Mouse (Mus musculus) megakaryocyte, embryonic 14.5 days (primary cell): Measurements from ENCODE around the gene Braf.

Experiments
- FLI1 ChIP-seq: IDR thresholded peaks from 2 replicates; pipeline ENCODE4 v1.6.1; 2012; ENCODE audit warnings: low read length, inconsistent platforms, mixed read lengths
- GATA1 ChIP-seq: IDR thresholded peaks from 3 replicates; pipeline ENCODE4 v1.6.1; 2012; ENCODE audit warnings: mixed read lengths, low read length, inconsistent platforms, borderline replicate concordance

DNA sequence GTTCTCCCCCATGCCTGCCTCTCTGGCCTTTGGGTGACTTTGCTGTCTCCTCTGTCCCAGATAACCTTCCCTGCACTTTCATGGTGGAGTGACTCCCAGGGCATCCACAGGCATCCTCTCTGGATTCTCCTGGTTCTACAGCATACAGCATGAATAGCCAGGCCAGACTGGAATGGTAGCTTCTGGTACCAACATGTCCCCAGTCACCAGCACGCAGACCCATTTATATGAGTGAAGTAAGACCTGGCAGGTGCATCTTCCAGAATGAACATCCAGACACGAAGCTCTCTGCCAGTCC lies 169.7 kb downstream of the Braf start:
- TF ChIP-seq GATA1: no peak
- no peak for TF ChIP-seq FLI1
